Mouse (Mus musculus) lung, embryonic 16.5 days (tissue): ENCODE measurements around the gene Dnase1l2. TPM values are rescaled to one million over a fixed set of nuclear protein-coding genes. Genes with fewer than 3 reads are reported as not detected.

ENCODE experiments used
- ATAC-seq: fragments of 200-750 bp; cut with Nextera tagmentation; 2 replicates; pipeline ENCODE4 v1.8.0; 2017; ENCODE audit warnings: low read depth, mild to moderate bottlenecking, moderate library complexity
- H3K27ac ChIP-seq: fragments of 300-500 bp; sonication (generic); 2 replicates; pipeline ENCODE4 v1.5.1; 2014; ENCODE audit warnings: mild to moderate bottlenecking, control low read depth, low read length
- H3K27me3 ChIP-seq: fragments of 300-500 bp; sonication (generic); 2 replicates; pipeline ENCODE4 v1.6.1; 2014; ENCODE audit warnings: low read depth, low read length, mixed read lengths; ENCODE audit not compliant: control insufficient read depth, insufficient read depth
- H3K36me3 ChIP-seq: fragments of 300-500 bp; sonication (generic); 2 replicates; pipeline ENCODE4 v1.6.1; 2014; ENCODE audit warnings: low read length; ENCODE audit not compliant: control insufficient read depth, insufficient read depth
- H3K4me1 ChIP-seq: fragments of 300-500 bp; sonication (generic); replicated peaks from 2 replicates; pipeline ENCODE4 v1.6.1; 2014; ENCODE audit warnings: low read length, mixed read lengths; ENCODE audit not compliant: control insufficient read depth, insufficient read depth
- H3K4me2 ChIP-seq: fragments of 300-500 bp; sonication (generic); 2 replicates; pipeline ENCODE4 v1.6.1; 2014; ENCODE audit warnings: low read depth, low read length, control low read depth
- H3K4me3 ChIP-seq: fragments of 300-500 bp; sonication (generic); 2 replicates; pipeline ENCODE4 v1.5.1; 2014; ENCODE audit warnings: mild to moderate bottlenecking, low read length, control low read depth
- H3K9ac ChIP-seq: fragments of 300-500 bp; sonication (generic); 2 replicates; pipeline ENCODE4 v1.6.1; 2014; ENCODE audit warnings: low read length, control low read depth
- H3K9me3 ChIP-seq: fragments of 300-500 bp; sonication (generic); 2 replicates; pipeline ENCODE4 v1.6.1; 2016; ENCODE audit warnings: low read length; ENCODE audit not compliant: control insufficient read depth
- WGBS: fragments of 180-500 bp; shearing (Covaris S2); extraction: QIAGEN DNeasy Blood & Tissue Kit; methylation state at CpG from one replicate; pipeline ENCODE4 v1.1.7; 2014; 5-methylcytosine and 5-hydroxymethylcytosine counted together
- polyA plus RNA-seq: library from polyadenylated mRNA; unstranded; fragments of >200 nt; fragmentation: Nextera tagmentation; extraction: Ambion mirVana; gene quantifications from 2 replicates; pipeline ENCODE4 v1.2.1, GENCODE M21; 2015

Gene Dnase1l2
- polyA plus RNA-seq, 1 experiment from 2014 or later: 1.6 TPM

DNA sequence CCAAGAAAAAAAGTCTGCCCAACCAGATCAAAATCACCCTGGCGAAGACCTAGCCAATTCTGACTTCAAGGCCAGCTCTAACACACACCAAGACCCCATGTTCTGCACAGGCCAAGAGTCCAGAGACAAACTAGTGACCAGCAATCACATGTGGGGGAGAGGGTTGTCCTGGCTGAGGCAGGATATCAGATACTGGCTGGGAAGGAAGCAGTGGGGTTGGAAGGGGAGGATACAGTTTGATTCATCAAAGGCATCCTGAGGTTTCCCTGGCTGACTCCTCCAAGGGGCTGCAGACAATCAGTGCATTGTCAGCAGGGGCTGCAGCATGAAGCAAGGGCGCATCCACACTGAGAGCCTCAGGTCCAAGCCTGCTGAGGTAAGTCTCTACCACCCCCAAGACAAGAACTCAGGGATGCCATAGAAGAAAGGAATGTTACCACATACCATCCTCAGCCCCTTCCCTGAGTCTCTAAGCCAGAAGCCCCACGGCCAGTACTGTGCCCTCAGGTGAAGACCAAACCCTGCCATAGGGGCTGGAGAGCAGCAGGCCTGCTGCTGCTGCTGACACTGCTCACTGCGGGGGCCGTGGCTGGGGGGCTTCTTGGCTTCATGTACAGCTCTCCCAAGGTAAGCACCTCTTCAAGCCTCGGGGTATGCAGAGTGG lies 30.8 kb upstream of the Dnase1l2 start, which contains the start of gene Bricd5:
Gene Bricd5 (plus strand): TSS at position 273 of the 664 bp plus-strand sequence.
- Histone ChIP-seq H3K4me2 (no peak within 1 kb of the TSS), H3K9ac (no peak within 1 kb of the TSS)
- WGBS: 74% methylated on average over 6 of the region's 6 CpGs

DNA sequence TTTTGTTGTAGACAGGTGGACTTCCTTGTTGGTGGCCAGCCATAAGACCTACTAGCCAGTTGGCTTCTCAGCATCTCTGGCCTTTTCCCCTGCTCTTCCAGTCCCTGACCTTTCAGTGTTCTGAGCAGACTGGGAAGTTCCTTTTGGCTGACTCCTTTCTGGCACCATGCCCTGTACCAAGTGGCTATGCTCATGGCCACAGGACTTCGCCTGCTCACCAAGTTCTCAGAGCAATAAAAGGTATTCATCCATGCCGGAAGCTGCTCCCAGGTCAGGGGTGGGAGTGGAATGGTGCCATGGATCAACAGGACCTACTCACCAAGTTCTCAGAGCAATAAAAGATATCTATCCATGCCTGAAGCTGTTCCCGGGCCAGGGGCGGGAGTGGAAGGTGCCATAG lies 29.6 kb upstream of the Dnase1l2 start:
- Histone ChIP-seq H3K27ac (no peak overlapping the region), H3K4me3 (no peak overlapping the region), H3K4me1 (peaks cover 23% of the 10 kb centered on the region), H3K9me3 (no peaks in the 10 kb centered on the region), H3K9ac (no peak overlapping the region; the same call in 1 of the 2 replicates), H3K4me2 (no peak overlapping the region), H3K27me3 (no peaks in the 10 kb centered on the region), H3K36me3 (peaks cover 23% of the 10 kb centered on the region)
- ATAC-seq: no peak
- WGBS: 67% methylated on average over 4 of the region's 4 CpGs

More for the DNA sequence above, 30.8 kb upstream of the Dnase1l2 start, which contains the start of gene Bricd5:
- H3K9me3 ChIP-seq: no peaks in the 10 kb centered on the region
- peaks cover 23% of the 10 kb centered on the region for H3K36me3 ChIP-seq
- H3K27ac ChIP-seq: no peak within 1 kb of the TSS
- H3K4me1 ChIP-seq: peaks cover 29% of the 10 kb centered on the region
- H3K27me3 ChIP-seq: no peaks in the 10 kb centered on the region
- no peak for ATAC-seq
- H3K4me3 ChIP-seq: no peak within 1 kb of the TSS

- whole genome bisulfite sequencing: 1% methylated on average over 67 of the region's 68 CpGs
Observed at GRCm38 (mm10) chr17:24470701-24471527, 28.0 kb upstream of the Dnase1l2 start.

GRCm38 (mm10) chr17:24469910-24470602 lies 27.2 kb upstream of the Dnase1l2 start, which contains the start of the genes E4f1 and Pgp:
Gene E4f1 (minus strand): TSS chr17:24470313.
Gene Pgp (plus strand): TSS chr17:24470392.
- peak; percentile 99 for ATAC-seq
- Histone ChIP-seq H3K4me3 (peak within 1 kb of the TSS; percentile 86), H3K9me3 (no peaks in the 10 kb centered on the region), H3K27me3 (no peaks in the 10 kb centered on the region), H3K36me3 (peaks cover 4% of the 10 kb centered on the region), H3K4me2 (peak within 1 kb of the TSS; percentile 94), H3K27ac (peak within 1 kb of the TSS; percentile 89), H3K9ac (peak within 1 kb of the TSS; percentile 94), H3K4me1 (peaks cover 23% of the 10 kb centered on the region)
- WGBS: under 1% methylated on average over 56 of the region's 75 CpGs

More at GRCm38 (mm10) chr17:24470701-24471527, 28.0 kb upstream of the Dnase1l2 start:
- H3K27me3 ChIP-seq: no peaks in the 10 kb centered on the region
- H3K27ac ChIP-seq: peak overlapping the region; percentile 58
- peaks cover 23% of the 10 kb centered on the region for H3K4me1 ChIP-seq
- H3K4me3 ChIP-seq: peak overlapping the region; percentile 86
- H3K4me2 ChIP-seq: peak overlapping the region; percentile 94
- no peaks in the 10 kb centered on the region for H3K9me3 ChIP-seq
- peaks cover 12% of the 10 kb centered on the region for H3K36me3 ChIP-seq
- ATAC-seq: peak; percentile 35
- peak overlapping the region; percentile 94 for H3K9ac ChIP-seq

- H3K9ac ChIP-seq: peak overlapping the region; percentile 94
- H3K36me3 ChIP-seq: no peaks in the 10 kb centered on the region
- peaks cover 23% of the 10 kb centered on the region for H3K4me1 ChIP-seq
- peak overlapping the region; percentile 94 for H3K4me2 ChIP-seq
- H3K27me3 ChIP-seq: no peaks in the 10 kb centered on the region
- H3K9me3 ChIP-seq: no peaks in the 10 kb centered on the region
- ATAC-seq: no peak
- peak overlapping the region; percentile 86 for H3K4me3 ChIP-seq
- peak overlapping the region; percentile 89 for H3K27ac ChIP-seq
- WGBS: 16% methylated on average over 7 of the region's 7 CpGs
Observed at GRCm38 (mm10) chr17:24469336-24469909, 26.5 kb upstream of the Dnase1l2 start.

- peaks cover 23% of the 10 kb centered on the region for H3K4me1 ChIP-seq
- H3K36me3 ChIP-seq: no peaks in the 10 kb centered on the region
- no peaks in the 10 kb centered on the region for H3K9me3 ChIP-seq
- H3K4me2 ChIP-seq: no peak overlapping the region
- 91% methylated on average over 5 of the region's 5 CpGs for WGBS
- no peak for ATAC-seq
- H3K27me3 ChIP-seq: no peaks in the 10 kb centered on the region
- no peak overlapping the region for H3K9ac ChIP-seq
- H3K4me3 ChIP-seq: no peak overlapping the region
- H3K27ac ChIP-seq: no peak overlapping the region
Observed at GRCm38 (mm10) chr17:24468636-24469246, 25.8 kb upstream of the Dnase1l2 start.

GRCm38 (mm10) chr17:24463374-24464133 lies 20.6 kb upstream of the Dnase1l2 start:
- Histone ChIP-seq H3K27me3 (no peaks in the 10 kb centered on the region), H3K4me3 (no peak overlapping the region), H3K4me2 (no peak overlapping the region), H3K27ac (no peak overlapping the region), H3K9ac (no peak overlapping the region), H3K4me1 (no peaks in the 10 kb centered on the region), H3K9me3 (no peaks in the 10 kb centered on the region), H3K36me3 (no peaks in the 10 kb centered on the region)
- 49% methylated on average over 6 of the region's 6 CpGs for whole genome bisulfite sequencing
- ATAC-seq: no peak

DNA sequence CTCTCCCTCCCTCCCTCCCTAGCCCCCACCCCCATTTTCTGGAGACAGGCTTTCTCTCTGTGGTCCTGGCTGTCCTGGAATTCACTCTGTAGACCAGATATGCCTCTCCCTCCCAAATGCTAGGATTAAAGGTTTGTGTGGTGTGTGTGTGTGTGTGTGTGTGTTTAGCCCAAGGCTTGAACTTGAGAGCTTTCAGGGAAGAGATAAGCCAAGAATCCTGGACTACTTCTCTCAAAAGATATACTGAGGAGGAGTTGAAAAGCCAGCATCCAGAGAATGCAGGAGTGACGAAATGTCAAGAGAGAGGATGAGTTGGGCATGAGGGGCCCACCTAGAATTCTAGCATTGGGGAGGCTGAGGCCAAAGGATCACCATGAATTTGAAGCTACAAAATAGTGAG lies 20.0 kb upstream of the Dnase1l2 start:
- no peaks in the 10 kb centered on the region for H3K36me3 ChIP-seq
- H3K27me3 ChIP-seq: no peaks in the 10 kb centered on the region
- no peak overlapping the region for H3K4me3 ChIP-seq
- H3K9me3 ChIP-seq: no peaks in the 10 kb centered on the region
- no peak for ATAC-seq
- WGBS: 64% methylated on average over 1 of the region's 1 CpGs
- H3K9ac ChIP-seq: no peak overlapping the region
- H3K4me2 ChIP-seq: no peak overlapping the region
- no peaks in the 10 kb centered on the region for H3K4me1 ChIP-seq
- H3K27ac ChIP-seq: no peak overlapping the region
